Mouse (Mus musculus) embryonic facial prominence, embryonic 15.5 days (tissue): Measurements from ENCODE around the gene Nt5c2. TPM values are rescaled to one million over a fixed set of nuclear protein-coding genes. Genes with fewer than 3 reads are reported as not detected.
A peak's percentile ranks its signal among the peaks of the same experiment; 100 is the strongest.

Experiments
- ATAC-seq: fragments of 200-750 bp; cut with Nextera tagmentation; 2 replicates; pipeline ENCODE4 v1.8.0; 2017; ENCODE audit warnings: low read depth, moderate TSS enrichment; ENCODE audit not compliant: insufficient number of reproducible peaks, low FRiP score, low TSS enrichment
- H3K27ac ChIP-seq: fragments of 300-500 bp; sonication (generic); replicated peaks from 2 replicates; pipeline ENCODE4 v1.5.1; 2015; ENCODE audit warnings: mild to moderate bottlenecking, inconsistent platforms
- H3K27me3 ChIP-seq: fragments of 300-500 bp; sonication (generic); 2 replicates; pipeline ENCODE4 v1.6.1; 2015; ENCODE audit warnings: inconsistent platforms
- H3K36me3 ChIP-seq: fragments of 300-500 bp; sonication (generic); 2 replicates; pipeline ENCODE4 v1.6.1; 2015; ENCODE audit warnings: mild to moderate bottlenecking, inconsistent platforms
- H3K4me1 ChIP-seq: fragments of 300-500 bp; sonication (generic); 2 replicates; pipeline ENCODE4 v1.6.1; 2015; ENCODE audit warnings: inconsistent platforms
- H3K4me2 ChIP-seq: fragments of 300-500 bp; sonication (generic); replicated peaks from 2 replicates; pipeline ENCODE4 v1.6.1; 2015; ENCODE audit warnings: mild to moderate bottlenecking, inconsistent platforms
- H3K4me3 ChIP-seq: fragments of 300-500 bp; sonication (generic); replicated peaks from 2 replicates; pipeline ENCODE4 v1.5.1; 2015; ENCODE audit warnings: mild to moderate bottlenecking, inconsistent platforms
- H3K9ac ChIP-seq: fragments of 300-500 bp; sonication (generic); 2 replicates; pipeline ENCODE4 v1.6.1; 2015; ENCODE audit warnings: inconsistent platforms
- H3K9me3 ChIP-seq: fragments of 300-500 bp; sonication (generic); replicated peaks from 2 replicates; pipeline ENCODE4 v1.6.1; 2016; ENCODE audit warnings: inconsistent platforms
- WGBS: fragments of 180-500 bp; shearing (Covaris S2); methylation state at CpG from one replicate; pipeline ENCODE4 v1.1.7; 2015; 5-methylcytosine and 5-hydroxymethylcytosine counted together
- polyA plus RNA-seq: library from polyadenylated mRNA; unstranded; fragments of >200 nt; fragmentation: Nextera tagmentation; extraction: Ambion mirVana; gene quantifications from 2 replicates; pipeline ENCODE4 v1.2.1, GENCODE M21; 2015

Gene Nt5c2
- polyA plus RNA-seq, 1 experiment from 2014 or later, result 73.4 TPM

DNA sequence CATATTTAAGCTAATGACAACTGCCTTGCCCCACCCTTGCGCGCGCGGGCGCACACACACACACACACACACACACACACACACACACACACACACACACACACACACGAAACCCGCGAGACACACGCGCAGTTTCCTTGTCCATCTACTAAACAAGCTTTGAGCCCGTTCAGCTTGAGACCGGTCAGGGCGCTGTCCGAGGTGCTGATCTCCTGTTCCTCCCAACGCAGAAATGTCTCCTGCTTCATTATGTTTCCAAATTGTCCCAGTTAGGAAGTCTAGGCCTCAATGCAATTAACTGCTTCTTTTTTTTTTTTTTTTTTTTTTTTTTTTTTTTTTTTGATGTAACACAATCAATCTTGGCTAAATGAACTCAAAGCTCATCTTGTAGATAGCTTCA, 1.5 kb upstream of the Nt5c2 start:
- Histone ChIP-seq H3K4me3 (no peak overlapping the region), H3K27me3 (peaks cover 65% of the 10 kb centered on the region), H3K36me3 (no peaks in the 10 kb centered on the region), H3K9ac (no peak overlapping the region), H3K27ac (no peak overlapping the region), H3K9me3 (no peaks in the 10 kb centered on the region), H3K4me1 (peaks cover 21% of the 10 kb centered on the region), H3K4me2 (no peak overlapping the region)
- WGBS, result 0% methylated on average over 15 of the region's 15 CpGs
- ATAC-seq, result no peak

DNA sequence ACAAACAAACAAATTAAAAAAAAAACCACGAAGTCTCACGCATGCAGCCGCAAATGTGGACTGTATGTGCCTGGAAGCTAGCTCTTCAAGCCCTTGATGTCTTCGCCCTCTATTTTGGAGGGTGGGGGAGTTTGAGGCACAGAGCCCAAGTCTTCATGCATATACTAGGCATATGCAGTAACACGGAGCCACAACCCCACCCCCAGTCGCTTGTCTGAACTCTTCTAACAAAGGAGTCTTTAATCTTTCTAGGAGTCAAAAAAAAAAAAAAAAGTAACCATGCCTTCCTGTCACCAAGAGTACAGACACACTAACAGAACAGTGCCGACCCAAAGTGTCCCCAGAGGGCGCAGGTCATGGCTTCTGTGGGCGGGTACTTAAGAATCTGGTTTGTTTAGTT, 1.0 kb upstream of the Nt5c2 start:
- Histone ChIP-seq H3K36me3 (no peaks in the 10 kb centered on the region), H3K9me3 (no peaks in the 10 kb centered on the region), H3K9ac (no peak overlapping the region), H3K27me3 (peaks cover 66% of the 10 kb centered on the region), H3K27ac (no peak overlapping the region), H3K4me3 (peak overlapping the region; percentile 53; the same call in 1 of the 2 replicates), H3K4me2 (no peak overlapping the region), H3K4me1 (peaks cover 21% of the 10 kb centered on the region)
- ATAC-seq, result no peak
- WGBS, result 2% methylated on average over 9 of the region's 9 CpGs

DNA sequence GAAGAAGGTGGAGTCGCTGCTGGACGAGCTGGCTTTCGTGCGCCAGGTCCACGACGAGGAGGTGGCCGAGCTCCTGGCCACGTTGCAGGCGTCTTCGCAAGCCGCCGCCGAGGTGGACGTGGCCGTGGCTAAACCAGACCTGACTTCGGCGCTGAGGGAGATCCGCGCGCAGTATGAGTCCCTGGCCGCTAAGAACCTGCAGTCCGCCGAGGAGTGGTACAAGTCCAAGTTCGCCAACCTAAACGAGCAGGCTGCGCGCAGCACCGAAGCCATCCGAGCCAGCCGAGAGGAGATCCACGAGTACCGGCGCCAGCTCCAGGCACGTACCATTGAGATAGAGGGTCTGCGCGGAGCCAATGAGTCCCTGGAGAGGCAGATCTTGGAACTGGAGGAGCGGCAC, 443 bp upstream of the Nt5c2 start:
- Histone ChIP-seq H3K9ac (no peak overlapping the region), H3K27me3 (peaks cover 66% of the 10 kb centered on the region), H3K36me3 (no peaks in the 10 kb centered on the region), H3K4me2 (peak overlapping the region; percentile 95), H3K27ac (no peak overlapping the region), H3K9me3 (no peaks in the 10 kb centered on the region), H3K4me1 (peaks cover 21% of the 10 kb centered on the region), H3K4me3 (peak overlapping the region; percentile 53)
- 0 out of 2 replicates have a peak, but pooled peaks have one; percentile 2 for ATAC-seq
- WGBS, result 1% methylated on average over 37 of the region's 37 CpGs

DNA sequence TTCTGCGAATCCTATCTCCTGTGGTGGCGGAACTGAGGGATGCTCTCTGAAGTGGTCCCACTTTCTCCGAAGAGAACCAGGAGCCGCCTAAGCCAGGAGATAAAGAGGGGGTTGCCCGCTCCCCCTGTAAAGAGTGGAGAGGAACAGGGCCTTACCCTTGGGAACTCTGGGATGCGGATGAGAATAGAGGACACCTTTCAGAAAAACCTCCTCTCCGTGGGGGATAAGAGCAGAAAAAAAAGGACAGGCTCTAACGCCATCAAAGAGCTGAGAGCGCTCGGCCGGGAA, 850 bp downstream of the Nt5c2 start:
- 2% methylated on average over 11 of the region's 11 CpGs for WGBS
- H3K36me3 ChIP-seq, result no peaks in the 10 kb centered on the region
- ATAC-seq, result no peak

DNA sequence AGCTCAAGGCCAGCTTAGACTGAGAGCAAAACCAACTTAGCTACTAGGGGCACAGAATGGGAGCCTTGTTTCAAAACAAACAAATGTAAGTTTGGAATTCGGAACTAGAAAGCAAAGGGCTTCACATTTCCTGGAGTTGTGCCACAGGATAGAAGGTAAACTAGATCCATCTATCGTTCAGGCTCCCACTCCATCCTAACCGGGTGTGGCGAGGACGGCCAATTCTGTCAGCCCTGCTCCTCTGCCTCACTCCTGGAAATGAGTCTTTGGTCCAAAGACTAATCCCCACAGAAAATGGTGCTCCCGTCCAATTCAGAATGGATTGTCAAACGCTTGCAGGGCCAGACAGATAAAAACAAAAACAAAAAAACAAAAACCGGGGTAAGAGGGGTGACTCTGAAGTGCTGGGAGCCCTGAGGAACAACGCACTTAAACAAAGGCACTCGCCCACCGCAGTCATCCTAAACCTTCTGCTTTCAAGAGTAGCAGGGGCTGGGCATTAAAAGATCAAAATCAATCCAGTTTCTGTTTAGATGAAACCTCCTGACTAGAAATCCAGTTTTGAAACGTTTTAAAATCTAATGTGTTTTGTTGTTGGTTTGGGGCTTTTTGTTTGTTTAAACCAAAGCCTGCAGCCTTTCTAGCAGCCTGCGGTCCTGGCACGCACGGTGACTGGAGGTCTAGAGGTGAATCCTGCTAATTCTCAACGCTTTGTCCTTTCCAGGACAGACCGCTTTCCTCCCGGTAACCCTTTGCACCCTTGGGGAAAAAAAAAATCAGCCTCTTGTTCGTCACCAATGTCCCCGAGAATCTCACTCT, 1.4 kb downstream of the Nt5c2 start:
- no peak for ATAC-seq
- H3K4me2 ChIP-seq, result 0 out of 2 replicates have a peak overlapping the region, but pooled peaks have one; percentile 95
- no peaks in the 10 kb centered on the region for H3K36me3 ChIP-seq
- H3K27ac ChIP-seq, result no peak overlapping the region
- H3K9ac ChIP-seq, result no peak overlapping the region
- WGBS, result 10% methylated on average over 20 of the region's 20 CpGs
- H3K9me3 ChIP-seq, result no peaks in the 10 kb centered on the region
- H3K27me3 ChIP-seq, result peaks cover 61% of the 10 kb centered on the region
- peak overlapping the region; percentile 53; the same call in 1 of the 2 replicates for H3K4me3 ChIP-seq
- peaks cover 21% of the 10 kb centered on the region for H3K4me1 ChIP-seq

More for the DNA sequence above, 850 bp downstream of the Nt5c2 start:
- Histone ChIP-seq H3K9me3 (no peaks in the 10 kb centered on the region), H3K9ac (no peak overlapping the region), H3K4me2 (peak overlapping the region; percentile 95), H3K27ac (no peak overlapping the region), H3K4me1 (peaks cover 21% of the 10 kb centered on the region), H3K27me3 (peaks cover 64% of the 10 kb centered on the region), H3K4me3 (peak overlapping the region; percentile 53)

DNA sequence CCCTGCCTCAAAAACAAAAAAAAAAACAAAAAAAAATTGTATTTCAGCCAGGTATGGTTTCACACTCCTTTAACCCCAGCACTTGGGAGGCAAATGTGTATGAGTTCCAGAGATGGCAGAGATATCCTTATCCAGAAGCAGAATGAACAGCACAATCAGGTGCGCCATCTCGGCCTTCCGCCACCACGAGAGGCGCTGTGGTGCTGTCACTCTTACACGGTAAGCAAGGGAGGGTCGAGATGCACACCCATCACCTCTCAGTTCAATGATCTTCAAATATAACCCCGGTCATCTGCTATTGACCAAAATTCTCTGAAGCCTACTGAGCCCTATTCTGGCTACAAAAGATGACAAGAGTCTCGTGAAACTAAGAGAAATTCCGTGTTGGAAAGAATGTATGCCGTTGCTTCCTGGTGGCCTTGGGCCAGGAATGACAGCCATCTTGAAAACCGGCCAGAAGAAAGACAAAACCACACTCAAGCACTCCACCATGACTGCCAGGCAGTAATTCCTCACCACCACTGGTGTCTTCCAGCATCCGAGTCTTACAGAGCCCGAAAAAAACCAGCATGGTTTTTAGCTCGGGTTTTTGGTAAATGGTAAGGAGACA, 2.3 kb downstream of the Nt5c2 start:
- H3K9ac ChIP-seq, result no peak overlapping the region
- 85% methylated on average over 15 of the region's 15 CpGs for WGBS
- peaks cover 60% of the 10 kb centered on the region for H3K27me3 ChIP-seq
- no peak overlapping the region for H3K4me3 ChIP-seq
- no peaks in the 10 kb centered on the region for H3K36me3 ChIP-seq
- H3K27ac ChIP-seq, result no peak overlapping the region
- no peaks in the 10 kb centered on the region for H3K9me3 ChIP-seq
- peaks cover 21% of the 10 kb centered on the region for H3K4me1 ChIP-seq
- H3K4me2 ChIP-seq, result no peak overlapping the region
- no peak for ATAC-seq

DNA sequence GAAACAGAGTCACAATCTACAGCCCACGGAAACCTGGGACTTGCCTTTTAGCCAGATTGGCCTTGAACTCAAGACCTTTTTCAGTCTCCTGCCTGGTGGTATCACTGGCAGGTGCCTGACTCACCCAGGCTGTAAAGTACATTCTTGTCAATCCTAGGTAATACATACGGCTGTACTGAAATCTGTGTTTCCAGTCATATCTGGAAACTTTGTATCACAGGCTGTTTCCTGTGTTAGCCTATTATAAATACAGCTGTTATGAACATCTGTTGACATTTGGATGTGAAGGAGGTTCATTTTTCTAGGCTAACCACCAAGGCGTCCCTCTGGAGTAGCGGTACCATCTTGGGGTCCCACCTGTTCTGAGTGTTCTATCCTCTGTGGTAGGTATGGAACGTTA, 5.0 kb downstream of the Nt5c2 start:
- H3K27me3 ChIP-seq, result peaks cover 40% of the 10 kb centered on the region
- no peak overlapping the region for H3K27ac ChIP-seq
- 79% methylated on average over 5 of the region's 5 CpGs for WGBS
- H3K36me3 ChIP-seq, result no peaks in the 10 kb centered on the region
- H3K4me2 ChIP-seq, result no peak overlapping the region
- no peak overlapping the region for H3K4me3 ChIP-seq
- H3K9ac ChIP-seq, result no peak overlapping the region
- H3K9me3 ChIP-seq, result no peaks in the 10 kb centered on the region
- ATAC-seq, result no peak
- peaks cover 12% of the 10 kb centered on the region for H3K4me1 ChIP-seq

DNA sequence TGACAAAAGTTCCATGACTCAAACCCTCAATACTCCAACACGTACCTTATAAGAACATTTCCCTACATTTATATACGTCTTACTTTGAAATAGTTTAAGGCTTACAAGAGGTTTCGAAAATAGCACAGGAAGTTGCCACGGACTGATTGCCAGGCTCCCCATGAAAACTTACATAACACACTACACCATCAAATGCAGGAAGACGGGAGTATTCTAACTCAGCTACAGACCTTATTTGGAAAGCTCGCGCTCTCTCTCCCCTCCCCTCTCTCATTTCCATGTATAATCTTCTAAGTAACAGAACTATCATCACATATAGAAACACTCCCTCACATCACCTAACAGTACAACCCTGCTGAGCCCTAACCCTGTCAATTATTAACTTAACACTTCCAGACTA, 5.5 kb downstream of the Nt5c2 start:
- ATAC-seq, result no peak
- Histone ChIP-seq H3K36me3 (no peaks in the 10 kb centered on the region), H3K9me3 (no peaks in the 10 kb centered on the region), H3K9ac (no peak overlapping the region), H3K4me1 (peaks cover 7% of the 10 kb centered on the region), H3K4me3 (no peak overlapping the region), H3K27ac (no peak overlapping the region), H3K27me3 (peaks cover 35% of the 10 kb centered on the region), H3K4me2 (no peak overlapping the region)
- whole genome bisulfite sequencing, result 85% methylated on average over 7 of the region's 7 CpGs

DNA sequence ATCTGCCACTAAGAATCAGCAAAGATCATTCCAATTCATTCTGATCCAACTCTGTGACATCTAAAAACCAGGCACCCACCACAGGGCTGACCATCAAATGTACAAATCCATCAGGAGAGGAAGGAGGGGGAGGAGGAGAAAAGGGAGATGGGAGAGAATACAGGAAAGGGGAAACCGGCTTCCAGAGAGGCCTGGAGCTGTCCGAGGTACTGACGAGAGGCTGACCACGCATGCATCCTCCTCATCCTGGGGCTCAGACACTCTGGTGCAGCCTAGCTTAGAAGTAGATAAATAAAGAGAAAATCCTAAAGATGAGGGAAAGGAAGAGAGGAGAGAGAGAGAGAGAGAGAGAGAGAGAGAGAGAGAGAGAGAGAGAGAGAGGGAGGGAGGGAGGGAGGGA, 8.6 kb downstream of the Nt5c2 start:
- H3K27ac ChIP-seq, result no peak overlapping the region
- H3K27me3 ChIP-seq, result 0 out of 2 replicates have a peak, but pooled peaks cover 5% of the 10 kb centered on the region
- no peaks in the 10 kb centered on the region for H3K4me1 ChIP-seq
- WGBS, result 1% methylated on average over 4 of the region's 4 CpGs
- ATAC-seq, result no peak
- H3K4me3 ChIP-seq, result no peak overlapping the region
- H3K36me3 ChIP-seq, result no peaks in the 10 kb centered on the region
- H3K4me2 ChIP-seq, result no peak overlapping the region
- no peak overlapping the region for H3K9ac ChIP-seq
- no peaks in the 10 kb centered on the region for H3K9me3 ChIP-seq

DNA sequence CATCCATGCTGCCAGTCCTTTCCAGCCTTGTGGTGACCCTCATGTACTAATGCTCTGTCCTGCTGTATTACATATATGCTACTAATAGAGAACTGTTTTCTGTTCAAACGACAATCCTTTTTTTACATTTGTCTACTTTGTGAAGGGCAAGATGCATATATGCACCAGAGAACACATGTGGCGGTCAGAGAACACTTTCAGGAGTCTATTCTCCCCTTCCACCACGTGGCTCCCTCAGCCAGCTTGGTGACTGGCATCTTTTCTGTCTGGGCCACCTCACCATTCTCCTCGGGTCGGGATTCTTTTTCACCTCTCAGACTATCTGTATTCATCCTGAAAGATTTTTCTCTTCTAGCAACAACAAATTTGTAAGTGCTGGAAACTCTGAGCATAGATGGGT, 9.1 kb downstream of the Nt5c2 start:
- Histone ChIP-seq H3K9me3 (no peaks in the 10 kb centered on the region), H3K4me2 (no peak overlapping the region), H3K27ac (no peak overlapping the region), H3K36me3 (no peaks in the 10 kb centered on the region), H3K4me3 (no peak overlapping the region), H3K27me3 (0 out of 2 replicates have a peak, but pooled peaks cover 5% of the 10 kb centered on the region), H3K4me1 (no peaks in the 10 kb centered on the region), H3K9ac (no peak overlapping the region)
- ATAC-seq, result no peak
- WGBS, result 60% methylated on average over 5 of the region's 5 CpGs

DNA sequence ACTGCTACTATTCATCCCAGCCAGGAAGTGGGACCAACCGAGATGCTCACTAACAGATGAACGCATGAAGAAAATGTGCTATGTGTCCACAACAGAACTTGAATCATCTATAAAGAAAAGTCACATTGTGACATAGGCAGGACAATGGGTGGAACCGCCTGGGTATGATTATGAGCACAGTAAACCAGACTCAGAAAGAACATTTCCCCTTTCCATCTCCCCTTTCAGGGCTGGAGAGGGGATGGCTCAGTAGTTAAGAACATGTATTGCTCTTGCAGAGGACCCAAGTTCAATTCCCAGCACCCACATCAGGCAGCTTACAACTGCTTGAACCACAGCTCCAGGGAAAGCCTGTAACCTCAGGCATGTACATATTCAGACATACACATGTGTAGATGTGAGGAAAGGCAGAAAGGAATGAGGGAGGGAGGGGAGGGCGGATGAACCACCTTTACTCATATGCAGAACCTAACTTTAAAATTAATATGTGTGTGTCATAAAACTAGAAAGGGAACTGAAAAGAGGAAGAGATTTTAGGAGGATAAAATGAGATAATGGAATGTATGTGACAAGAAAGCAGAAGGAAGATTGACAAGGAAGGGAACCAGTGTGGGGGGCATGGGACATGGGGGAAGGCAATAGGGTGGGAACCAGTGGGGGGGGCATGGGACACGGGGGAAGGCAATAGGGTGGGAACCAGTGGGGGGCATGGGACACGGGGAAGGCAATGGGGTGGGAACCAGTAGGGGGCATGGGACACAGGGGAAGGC, 11.0 kb downstream of the Nt5c2 start:
- H3K9me3 ChIP-seq, result no peaks in the 10 kb centered on the region
- no peak for ATAC-seq
- no peak overlapping the region for H3K9ac ChIP-seq
- H3K27ac ChIP-seq, result no peak overlapping the region
- no peak overlapping the region for H3K4me3 ChIP-seq
- H3K4me2 ChIP-seq, result no peak overlapping the region
- WGBS, result 70% methylated on average over 6 of the region's 6 CpGs
- no peaks in the 10 kb centered on the region for H3K36me3 ChIP-seq
- 0 out of 2 replicates have a peak, but pooled peaks cover 5% of the 10 kb centered on the region for H3K27me3 ChIP-seq
- no peaks in the 10 kb centered on the region for H3K4me1 ChIP-seq
